In genomic region chr15:96052586-96052985, GRCm38 (mm10) we compare ENCODE assay signal across 18 mouse cellular contexts.
"Had no signal": no experiment of that assay in that cellular context is flagged by ENCODE, and none has a peak within 500 bp of the region (broad histone marks: within the 10 kb centered on the region; RNA-seq: fewer than 3 reads in every experiment).

No protein-coding gene starts in this region.

- H3K4me1 ChIP-seq: liver, embryonic 12.5 days; midbrain, embryonic 13.5 days had no signal

- DNase-seq: lung, adult 18-20 months; lung, postnatal 4 days; retina, postnatal 1 day; right cerebral cortex, adult 18-20 months; right cerebral cortex, postnatal 25 days; right cerebral cortex, postnatal 4 days; spleen, adult 18-20 months; thymus, adult 18-20 months; thymus, postnatal 14 days; thymus, postnatal 36 days had no signal

- H3K4me3 ChIP-seq: liver, embryonic 12.5 days; midbrain, embryonic 10.5 days; midbrain, embryonic 13.5 days; myocyte; neural tube, embryonic 13.5 days; neural tube, embryonic 15.5 days had no signal

- H3K9ac ChIP-seq: liver, embryonic 12.5 days; liver, embryonic 14.5 days; midbrain, embryonic 13.5 days; neural tube, embryonic 13.5 days; neural tube, embryonic 15.5 days had no signal

- ATAC-seq: liver, embryonic 12.5 days; midbrain, embryonic 13.5 days; midbrain, embryonic 16.5 days had no signal

- H3K27ac ChIP-seq: liver, embryonic 12.5 days; liver, embryonic 14.5 days; midbrain, embryonic 10.5 days; midbrain, embryonic 13.5 days; neural tube, embryonic 13.5 days; neural tube, embryonic 15.5 days had no signal

- H3K9me3 ChIP-seq: midbrain, embryonic 10.5 days; midbrain, embryonic 13.5 days; neural tube, embryonic 13.5 days; neural tube, embryonic 15.5 days had no signal

- H3K27me3 ChIP-seq: liver, embryonic 12.5 days; midbrain, embryonic 13.5 days; neural tube, embryonic 13.5 days; neural tube, embryonic 15.5 days had no signal

- H3K4me2 ChIP-seq: liver, embryonic 12.5 days; midbrain, embryonic 13.5 days; neural tube, embryonic 13.5 days; neural tube, embryonic 15.5 days had no signal

- H3K36me3 ChIP-seq: liver, embryonic 12.5 days; midbrain, embryonic 10.5 days; midbrain, embryonic 13.5 days; neural tube, embryonic 13.5 days; neural tube, embryonic 15.5 days had no signal
